Mouse (Mus musculus) stomach, embryonic 15.5 days (tissue): ENCODE results near the gene Dmrtb1. TPM values are rescaled to one million over a fixed set of nuclear protein-coding genes. Genes with fewer than 3 reads are reported as not detected.

Source experiments
- ATAC-seq: fragments of 200-750 bp; cut with Nextera tagmentation; 2 replicates; pipeline ENCODE4 v1.8.0; 2017; ENCODE audit warnings: low read depth, moderate number of reproducible peaks, moderate TSS enrichment; ENCODE audit not compliant: insufficient read depth, low FRiP score
- H3K27ac ChIP-seq: fragments of 300-500 bp; sonication (generic); 2 replicates; pipeline ENCODE4 v1.5.1; 2015; ENCODE audit warnings: mild to moderate bottlenecking, inconsistent platforms
- H3K27me3 ChIP-seq: fragments of 300-500 bp; sonication (generic); replicated peaks from 2 replicates; pipeline ENCODE4 v1.6.1; 2015; ENCODE audit warnings: inconsistent platforms
- H3K36me3 ChIP-seq: fragments of 300-500 bp; sonication (generic); 2 replicates; pipeline ENCODE4 v1.6.1; 2015; ENCODE audit warnings: inconsistent platforms
- H3K4me1 ChIP-seq: fragments of 300-500 bp; sonication (generic); 2 replicates; pipeline ENCODE4 v1.6.1; 2015; ENCODE audit warnings: inconsistent platforms
- H3K4me2 ChIP-seq: fragments of 300-500 bp; sonication (generic); 2 replicates; pipeline ENCODE4 v1.6.1; 2015; ENCODE audit warnings: mild to moderate bottlenecking, inconsistent platforms
- H3K4me3 ChIP-seq: fragments of 300-500 bp; sonication (generic); replicated peaks from 2 replicates; pipeline ENCODE4 v1.5.1; 2015; ENCODE audit warnings: inconsistent platforms
- H3K9ac ChIP-seq: fragments of 300-500 bp; sonication (generic); 2 replicates; pipeline ENCODE4 v1.6.1; 2015; ENCODE audit warnings: inconsistent platforms
- H3K9me3 ChIP-seq: fragments of 300-500 bp; sonication (generic); 2 replicates; pipeline ENCODE4 v1.6.1; 2016; ENCODE audit warnings: inconsistent platforms
- WGBS: fragments of 180-500 bp; shearing (Covaris S2); methylation state at CpG from one replicate; pipeline ENCODE4 v1.1.7; 2015; 5-methylcytosine and 5-hydroxymethylcytosine counted together
- polyA plus RNA-seq: library from polyadenylated mRNA; unstranded; fragments of >200 nt; fragmentation: Nextera tagmentation; extraction: Ambion mirVana; gene quantifications from 2 replicates; pipeline ENCODE4 v1.2.1, GENCODE M21; 2015

Gene Dmrtb1
- polyA plus RNA-seq, 1 experiment from 2014 or later: 0.10 TPM

DNA sequence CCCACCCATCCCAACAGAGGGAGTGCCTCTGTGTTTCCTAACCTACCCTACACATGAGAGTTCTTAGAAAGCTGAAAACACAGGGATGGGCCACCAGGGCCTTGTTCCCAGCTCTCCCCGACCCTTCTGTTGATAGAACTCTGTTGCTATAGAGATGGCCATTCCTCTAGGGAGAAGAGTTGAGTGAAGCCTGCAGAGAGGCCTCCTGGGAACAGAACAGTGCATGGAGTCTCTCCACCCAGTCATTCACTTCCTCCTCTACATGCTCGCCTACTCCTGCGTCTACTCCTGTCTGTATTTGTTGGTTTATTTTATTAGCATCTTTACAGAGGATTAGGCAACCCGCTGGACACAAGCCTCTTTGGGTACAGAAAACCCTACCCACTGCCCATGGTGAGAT lies 22.9 kb upstream of the Dmrtb1 start:
- H3K36me3 ChIP-seq: no peaks in the 10 kb centered on the region
- WGBS: 69% methylated on average over 4 of the region's 4 CpGs
- no peaks in the 10 kb centered on the region for H3K4me1 ChIP-seq
- H3K27me3 ChIP-seq: no peaks in the 10 kb centered on the region
- H3K4me2 ChIP-seq: no peak overlapping the region
- ATAC-seq: no peak
- no peaks in the 10 kb centered on the region for H3K9me3 ChIP-seq
- no peak overlapping the region for H3K27ac ChIP-seq
- H3K9ac ChIP-seq: no peak overlapping the region
- H3K4me3 ChIP-seq: no peak overlapping the region

DNA sequence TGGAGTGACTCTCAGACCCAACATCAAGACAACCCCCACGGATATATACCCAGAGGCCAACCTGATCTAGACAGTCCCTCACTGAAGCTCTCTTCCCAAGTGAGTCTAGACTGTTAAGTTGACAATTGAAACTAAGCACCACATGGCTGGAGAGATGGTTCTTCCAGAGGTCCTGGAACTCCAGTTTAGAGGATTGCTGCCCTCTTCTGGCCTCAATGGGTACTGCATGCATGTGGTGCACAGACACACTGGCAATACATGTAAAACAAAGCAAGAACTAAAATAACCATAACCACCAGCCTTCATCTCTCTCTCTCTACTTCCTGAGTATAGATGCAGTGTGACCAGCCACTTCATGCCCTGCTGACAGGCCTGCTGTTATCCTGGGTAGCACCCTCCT lies 20.2 kb upstream of the Dmrtb1 start:
- no peaks in the 10 kb centered on the region for H3K36me3 ChIP-seq
- no peak overlapping the region for H3K4me2 ChIP-seq
- H3K27ac ChIP-seq: no peak overlapping the region
- no peaks in the 10 kb centered on the region for H3K4me1 ChIP-seq
- H3K4me3 ChIP-seq: no peak overlapping the region
- H3K9ac ChIP-seq: no peak overlapping the region
- ATAC-seq: no peak
- H3K9me3 ChIP-seq: no peaks in the 10 kb centered on the region
- 77% methylated on average over 1 of the region's 1 CpGs for WGBS
- H3K27me3 ChIP-seq: no peaks in the 10 kb centered on the region

DNA sequence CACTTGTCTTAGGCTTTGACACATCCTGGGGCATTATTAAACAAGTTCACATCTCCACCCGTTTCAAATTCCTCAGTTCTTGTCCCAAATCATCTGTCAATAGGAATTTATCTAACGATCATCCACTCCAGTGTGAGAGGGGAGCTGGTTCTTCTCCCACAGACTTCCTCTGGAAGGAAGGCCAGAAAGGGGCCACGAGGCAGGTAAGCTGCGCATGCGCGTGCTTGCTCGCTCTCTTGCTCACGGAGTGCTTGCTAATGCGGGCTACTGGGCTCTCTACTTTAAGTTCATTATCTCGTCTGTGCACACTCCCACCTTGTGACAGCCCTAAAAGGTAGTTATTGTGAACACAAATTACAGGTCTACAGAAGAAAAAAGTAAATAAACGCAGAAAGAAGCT lies 17.6 kb upstream of the Dmrtb1 start:
- WGBS: 68% methylated on average over 11 of the region's 11 CpGs
- H3K4me2 ChIP-seq: no peak overlapping the region
- no peak for ATAC-seq
- H3K27me3 ChIP-seq: no peaks in the 10 kb centered on the region
- no peaks in the 10 kb centered on the region for H3K36me3 ChIP-seq
- no peak overlapping the region for H3K4me3 ChIP-seq
- no peak overlapping the region for H3K27ac ChIP-seq
- no peak overlapping the region for H3K9ac ChIP-seq
- no peaks in the 10 kb centered on the region for H3K9me3 ChIP-seq
- H3K4me1 ChIP-seq: no peaks in the 10 kb centered on the region

DNA sequence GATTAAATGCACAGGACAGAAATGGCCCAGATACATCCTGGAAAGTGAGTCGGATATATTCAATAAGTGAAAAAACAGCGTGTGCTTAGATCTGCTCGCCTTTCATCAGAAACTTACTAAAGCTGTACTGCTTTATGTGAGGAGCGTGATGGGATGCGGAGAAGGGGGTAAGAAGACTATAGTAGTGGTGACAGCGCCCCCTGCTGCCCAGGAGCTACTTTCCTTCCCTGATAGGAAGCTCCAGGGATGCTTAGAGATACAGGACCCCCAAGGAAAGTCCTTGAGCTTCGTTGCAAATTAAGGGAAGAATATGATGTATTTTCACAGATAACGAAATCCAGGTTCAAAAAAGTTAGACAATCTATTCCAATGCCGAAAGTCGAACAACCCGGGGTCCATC lies 17.1 kb upstream of the Dmrtb1 start:
- H3K36me3 ChIP-seq: no peaks in the 10 kb centered on the region
- no peaks in the 10 kb centered on the region for H3K9me3 ChIP-seq
- H3K27ac ChIP-seq: no peak overlapping the region
- H3K4me2 ChIP-seq: no peak overlapping the region
- H3K27me3 ChIP-seq: no peaks in the 10 kb centered on the region
- no peaks in the 10 kb centered on the region for H3K4me1 ChIP-seq
- H3K9ac ChIP-seq: no peak overlapping the region
- no peak overlapping the region for H3K4me3 ChIP-seq
- 30% methylated on average over 11 of the region's 11 CpGs for WGBS
- no peak for ATAC-seq

DNA sequence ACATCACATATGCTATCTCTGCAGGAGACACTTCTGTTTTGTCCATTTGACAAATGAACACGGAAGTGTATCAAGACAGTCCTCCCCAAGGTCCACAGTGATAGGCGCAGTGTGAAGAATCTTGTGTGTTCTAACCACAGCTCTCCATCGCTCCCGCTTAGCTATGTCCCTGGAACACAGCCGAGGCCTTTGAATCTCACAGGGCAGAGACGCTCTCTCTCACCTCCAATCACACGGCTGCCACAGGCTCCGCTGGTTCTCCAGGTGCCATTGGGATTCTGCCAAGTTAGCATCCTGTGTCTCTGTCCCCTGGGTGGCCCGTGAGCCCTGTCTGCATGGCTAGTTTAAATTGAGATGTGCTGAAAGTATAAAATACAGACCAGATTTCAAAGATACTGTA lies 15.2 kb upstream of the Dmrtb1 start:
- no peaks in the 10 kb centered on the region for H3K4me1 ChIP-seq
- WGBS: 80% methylated on average over 9 of the region's 9 CpGs
- H3K36me3 ChIP-seq: no peaks in the 10 kb centered on the region

DNA sequence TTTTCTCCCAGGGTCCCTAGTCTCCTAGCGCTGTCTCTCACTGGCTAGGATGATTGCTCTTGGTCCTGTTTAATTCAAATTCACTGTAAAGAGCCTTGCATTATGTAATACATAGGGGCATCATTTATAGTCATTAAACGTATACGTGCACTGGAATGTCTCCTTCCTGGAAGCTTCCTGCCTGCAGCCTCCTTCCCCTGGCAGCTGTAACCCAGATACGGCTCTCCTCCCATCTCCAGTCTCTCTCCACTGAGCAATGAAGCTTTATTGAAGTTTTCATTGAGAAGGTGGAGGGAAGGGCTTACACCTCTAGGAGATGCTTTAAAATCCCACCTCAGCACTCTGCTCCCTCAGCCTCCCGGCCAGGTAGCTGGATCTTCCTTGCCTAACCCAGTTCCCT lies 9.8 kb upstream of the Dmrtb1 start:
- 52% methylated on average over 5 of the region's 5 CpGs for WGBS
- no peak overlapping the region for H3K9ac ChIP-seq
- no peaks in the 10 kb centered on the region for H3K36me3 ChIP-seq
- no peaks in the 10 kb centered on the region for H3K4me1 ChIP-seq
- H3K4me3 ChIP-seq: no peak overlapping the region
- no peaks in the 10 kb centered on the region for H3K27me3 ChIP-seq
- H3K27ac ChIP-seq: no peak overlapping the region
- no peaks in the 10 kb centered on the region for H3K9me3 ChIP-seq
- H3K4me2 ChIP-seq: no peak overlapping the region
- ATAC-seq: no peak

More for the DNA sequence above, 15.2 kb upstream of the Dmrtb1 start:
- H3K27me3 ChIP-seq: no peaks in the 10 kb centered on the region
- H3K9me3 ChIP-seq: no peaks in the 10 kb centered on the region
- ATAC-seq: no peak
- H3K4me3 ChIP-seq: no peak overlapping the region
- H3K27ac ChIP-seq: no peak overlapping the region
- H3K9ac ChIP-seq: no peak overlapping the region
- no peak overlapping the region for H3K4me2 ChIP-seq

DNA sequence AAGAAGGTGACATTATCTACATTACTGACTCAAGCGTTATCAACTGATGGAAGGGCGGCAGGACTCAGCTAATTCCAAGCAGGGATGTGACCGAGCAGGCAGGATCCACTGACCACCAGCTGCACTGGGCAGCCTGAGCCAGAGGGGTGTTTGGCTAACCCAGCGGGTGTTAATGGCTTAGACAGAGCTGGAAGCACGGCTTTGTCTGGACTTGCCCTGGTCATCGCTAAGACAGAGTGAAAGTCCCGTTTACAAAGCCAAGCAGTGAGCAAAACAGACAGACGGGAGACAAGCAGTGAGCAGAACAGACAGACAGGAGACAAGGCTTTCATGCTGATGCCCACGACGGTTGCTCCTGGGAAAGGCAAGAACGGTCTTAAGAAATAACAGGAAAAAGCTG lies 4.2 kb upstream of the Dmrtb1 start:
- Histone ChIP-seq H3K4me2 (peak overlapping the region; percentile 21), H3K4me1 (no peaks in the 10 kb centered on the region), H3K9ac (no peak overlapping the region)

DNA sequence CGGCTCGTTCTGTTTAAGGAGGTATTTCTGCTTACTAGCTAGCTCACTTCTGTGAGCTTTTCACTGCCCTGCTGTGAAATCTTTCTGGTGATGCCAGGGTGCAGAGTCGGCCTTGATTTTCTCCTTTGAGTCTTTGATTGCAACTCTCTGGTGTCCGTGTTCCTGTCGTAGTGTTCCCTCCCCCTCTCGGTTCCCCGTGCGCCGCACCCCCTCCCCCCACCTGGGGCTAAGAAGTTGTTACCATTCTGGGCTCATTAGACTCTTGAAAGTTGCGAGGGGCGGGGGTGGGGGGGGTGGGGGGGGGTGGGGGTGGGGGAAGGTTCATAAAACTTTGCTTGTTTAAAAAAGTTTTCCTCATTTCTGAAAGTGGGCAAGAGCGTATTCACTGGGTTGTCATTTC lies 3.1 kb upstream of the Dmrtb1 start:
- no peak overlapping the region for H3K9ac ChIP-seq

More for the DNA sequence above, 4.2 kb upstream of the Dmrtb1 start:
- Histone ChIP-seq H3K27ac (no peak overlapping the region), H3K27me3 (no peaks in the 10 kb centered on the region), H3K9me3 (no peaks in the 10 kb centered on the region), H3K4me3 (no peak overlapping the region), H3K36me3 (no peaks in the 10 kb centered on the region)
- WGBS: 20% methylated on average over 11 of the region's 11 CpGs
- ATAC-seq: no peak

DNA sequence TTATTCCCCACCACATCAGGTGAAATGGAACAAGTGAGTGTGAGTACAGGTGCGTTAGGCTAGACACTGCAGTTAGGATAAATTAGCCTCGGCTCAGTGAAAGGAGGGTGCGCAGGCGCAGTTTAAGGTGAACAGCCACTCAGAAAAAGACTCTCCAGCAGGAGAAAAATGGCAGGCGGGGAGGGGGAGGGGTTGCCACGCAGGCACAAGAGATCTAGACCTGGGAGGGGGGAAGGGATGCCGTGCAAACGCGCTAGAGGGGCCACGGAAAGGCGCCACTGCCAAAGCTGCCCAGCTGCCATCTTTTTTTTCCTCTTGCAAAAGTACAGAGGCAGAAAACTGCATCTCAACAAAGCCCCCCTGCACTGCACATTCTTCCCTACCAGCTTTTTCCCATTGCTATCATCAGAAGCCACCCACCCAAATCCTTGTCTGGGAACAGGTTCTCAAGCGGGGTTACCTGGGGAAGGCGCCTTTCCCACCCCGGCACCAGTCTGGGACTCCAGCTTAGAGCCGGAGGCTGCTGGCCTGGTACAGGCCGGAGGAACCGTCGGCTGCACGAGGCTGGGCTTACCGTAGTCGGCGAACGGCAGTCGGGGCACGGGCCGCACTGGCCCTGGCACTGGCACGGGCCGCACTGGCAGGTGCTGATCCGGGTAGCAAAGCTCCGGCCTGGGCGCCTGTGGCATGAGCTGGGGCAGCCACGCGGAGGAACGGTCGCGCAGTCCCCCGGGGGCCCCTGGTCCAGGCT lies 849 bp downstream of the Dmrtb1 start:
- Histone ChIP-seq H3K4me1 (no peaks in the 10 kb centered on the region), H3K27ac (no peak overlapping the region), H3K36me3 (no peaks in the 10 kb centered on the region), H3K4me2 (no peak overlapping the region), H3K9me3 (no peaks in the 10 kb centered on the region), H3K27me3 (no peaks in the 10 kb centered on the region), H3K4me3 (no peak overlapping the region), H3K9ac (no peak overlapping the region)
- WGBS: 87% methylated on average over 37 of the region's 37 CpGs
- ATAC-seq: no peak

More for the DNA sequence above, 3.1 kb upstream of the Dmrtb1 start:
- Histone ChIP-seq H3K4me2 (no peak overlapping the region), H3K4me3 (no peak overlapping the region), H3K9me3 (no peaks in the 10 kb centered on the region), H3K4me1 (no peaks in the 10 kb centered on the region), H3K36me3 (no peaks in the 10 kb centered on the region), H3K27me3 (no peaks in the 10 kb centered on the region), H3K27ac (no peak overlapping the region)
- WGBS: 36% methylated on average over 12 of the region's 12 CpGs
- no peak for ATAC-seq

DNA sequence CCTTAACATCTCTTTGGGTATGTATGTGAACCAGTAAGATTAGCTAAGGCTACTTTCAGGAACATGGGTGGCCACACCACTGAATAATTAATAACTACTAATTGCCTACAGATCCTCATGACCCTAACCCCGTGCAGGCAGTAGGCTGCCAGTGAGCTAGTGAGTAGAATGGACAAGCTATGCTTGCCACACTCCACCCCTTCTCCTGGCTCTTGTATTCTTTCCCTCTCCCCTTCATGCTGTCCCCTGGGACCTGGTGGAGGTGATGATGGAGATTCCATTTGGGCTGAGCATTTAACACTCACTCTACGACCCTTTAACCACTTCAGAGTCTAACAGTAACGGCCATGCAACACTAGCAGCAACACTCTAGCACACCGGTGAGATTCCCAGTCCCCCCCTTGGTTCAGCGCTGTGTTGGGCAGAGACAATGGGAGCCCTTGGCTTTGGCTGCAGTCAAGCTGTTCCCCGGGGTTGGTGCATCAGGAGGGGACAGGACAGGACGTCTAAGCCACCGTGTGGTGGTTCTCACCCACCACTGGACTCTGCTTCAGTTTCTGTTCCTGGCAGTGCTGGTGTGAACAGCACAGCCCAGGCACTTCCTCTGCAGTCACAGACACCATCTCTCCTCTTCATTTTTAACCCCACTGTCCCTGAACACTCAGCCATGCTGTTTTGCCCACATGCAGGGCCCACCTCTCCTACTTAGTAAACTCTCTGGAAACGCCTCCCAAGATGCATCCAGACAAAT lies 2.8 kb downstream of the Dmrtb1 start:
- no peaks in the 10 kb centered on the region for H3K27me3 ChIP-seq
- no peak overlapping the region for H3K4me2 ChIP-seq
- no peak for ATAC-seq
- WGBS: 53% methylated on average over 9 of the region's 9 CpGs
- H3K36me3 ChIP-seq: no peaks in the 10 kb centered on the region
- H3K4me3 ChIP-seq: no peak overlapping the region
- H3K9ac ChIP-seq: no peak overlapping the region
- no peaks in the 10 kb centered on the region for H3K4me1 ChIP-seq
- H3K9me3 ChIP-seq: no peaks in the 10 kb centered on the region
- H3K27ac ChIP-seq: no peak overlapping the region

DNA sequence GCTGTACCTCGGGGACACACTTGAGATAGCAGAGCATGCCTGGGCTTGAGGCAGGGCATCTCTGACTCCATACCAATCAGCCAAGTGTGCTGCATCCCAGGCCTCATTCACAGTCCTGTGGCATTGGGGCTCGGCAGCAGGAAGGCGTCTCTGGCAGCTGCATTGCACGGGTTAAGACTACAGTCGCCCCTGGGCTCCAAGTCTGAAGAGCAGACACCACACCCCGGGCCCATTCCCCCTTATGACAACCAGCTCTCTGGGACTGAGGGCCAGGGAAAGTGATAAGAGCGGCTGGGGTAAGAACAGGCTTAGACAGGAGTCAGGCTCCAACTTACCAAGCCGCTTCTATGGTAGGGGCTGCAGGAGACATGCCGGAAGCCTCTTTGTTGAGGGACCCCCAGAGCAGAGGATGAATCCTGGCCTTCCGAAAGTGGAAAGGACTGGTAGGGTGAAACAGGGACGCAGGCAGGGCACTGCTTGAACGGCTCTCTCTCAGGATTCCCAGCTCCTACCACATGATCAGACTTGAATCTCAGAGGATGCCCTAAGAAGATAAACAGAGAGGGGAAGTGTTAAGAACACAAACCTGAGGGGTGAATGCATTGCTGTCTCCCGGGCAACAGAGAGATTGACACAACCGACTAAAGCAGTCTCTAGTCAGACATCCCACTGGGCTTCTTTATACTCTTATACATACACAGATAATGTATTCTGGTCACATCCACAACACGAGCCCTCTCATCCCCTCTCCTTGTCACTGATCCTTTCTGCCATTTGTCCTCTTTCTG lies 3.5 kb downstream of the Dmrtb1 start:
- 46% methylated on average over 15 of the region's 15 CpGs for WGBS

DNA sequence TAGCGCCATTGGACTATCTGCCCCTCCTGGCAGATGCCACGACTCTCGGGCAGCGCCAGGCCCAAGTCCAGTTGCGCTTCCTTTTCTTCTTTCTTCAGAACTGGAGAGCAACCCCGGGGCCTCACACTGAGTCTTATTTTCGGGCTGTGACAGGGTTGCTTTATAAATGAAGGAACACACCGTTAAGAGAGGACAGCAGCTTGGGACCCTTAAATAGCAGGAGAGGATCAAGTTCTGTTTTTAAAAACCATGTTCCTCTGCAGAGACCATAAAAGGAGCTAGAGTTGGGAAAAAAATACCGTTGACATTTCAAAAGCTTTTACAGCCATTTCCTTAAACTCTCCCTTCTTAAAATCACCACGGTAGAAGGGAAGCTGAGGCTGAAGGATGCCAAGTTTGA lies 8.4 kb downstream of the Dmrtb1 start:
- peaks cover 6% of the 10 kb centered on the region for H3K27me3 ChIP-seq
- peak overlapping the region; percentile 28; the same call in 1 of the 2 replicates for H3K27ac ChIP-seq
- no peak overlapping the region for H3K4me3 ChIP-seq
- H3K9ac ChIP-seq: no peak overlapping the region
- no peaks in the 10 kb centered on the region for H3K9me3 ChIP-seq
- no peaks in the 10 kb centered on the region for H3K4me1 ChIP-seq
- H3K36me3 ChIP-seq: no peaks in the 10 kb centered on the region
- WGBS: 60% methylated on average over 10 of the region's 10 CpGs
- ATAC-seq: no peak
- no peak overlapping the region for H3K4me2 ChIP-seq

More for the DNA sequence above, 3.5 kb downstream of the Dmrtb1 start:
- H3K27ac ChIP-seq: no peak overlapping the region
- H3K27me3 ChIP-seq: no peaks in the 10 kb centered on the region
- no peak for ATAC-seq
- no peak overlapping the region for H3K4me3 ChIP-seq
- H3K9me3 ChIP-seq: no peaks in the 10 kb centered on the region
- no peaks in the 10 kb centered on the region for H3K4me1 ChIP-seq
- no peak overlapping the region for H3K9ac ChIP-seq
- H3K4me2 ChIP-seq: no peak overlapping the region
- H3K36me3 ChIP-seq: no peaks in the 10 kb centered on the region
